Mouse (Mus musculus) midbrain, embryonic 11.5 days (tissue): Measurements from ENCODE around the gene Cpne5. TPM values are rescaled to one million over a fixed set of nuclear protein-coding genes. Genes with fewer than 3 reads are reported as not detected.
A peak's percentile ranks its signal among the peaks of the same experiment; 100 is the strongest.

Experiments
- ATAC-seq: fragments of 200-750 bp; cut with Nextera tagmentation; 2 replicates; pipeline ENCODE4 v1.8.0; 2017; ENCODE audit warnings: moderate TSS enrichment, moderate library complexity; ENCODE audit not compliant: low FRiP score
- DNase-seq: peaks from one replicate; pipeline ENCODE4 v3.0.0; 2015; ENCODE audit warnings: low spot score; ENCODE audit errors: missing footprints
- H3K27ac ChIP-seq: fragments of 300-500 bp; sonication (generic); 2 replicates; pipeline ENCODE4 v1.5.1; 2014; ENCODE audit warnings: low read depth, low read length
- H3K27me3 ChIP-seq: fragments of 300-500 bp; sonication (generic); 2 replicates; pipeline ENCODE4 v1.6.1; 2014; ENCODE audit warnings: mild to moderate bottlenecking, low read length, moderate library complexity, mixed read lengths; ENCODE audit not compliant: control insufficient read depth, insufficient read depth
- H3K36me3 ChIP-seq: fragments of 300-500 bp; sonication (generic); 2 replicates; pipeline ENCODE4 v1.6.1; 2014; ENCODE audit warnings: mild to moderate bottlenecking, low read length, moderate library complexity, mixed read lengths; ENCODE audit not compliant: control insufficient read depth, insufficient read depth
- H3K4me1 ChIP-seq: fragments of 300-500 bp; sonication (generic); 2 replicates; pipeline ENCODE4 v1.6.1; 2014; ENCODE audit warnings: low read length; ENCODE audit not compliant: control insufficient read depth, insufficient read depth
- H3K4me2 ChIP-seq: fragments of 300-500 bp; sonication (generic); 2 replicates; pipeline ENCODE4 v1.6.1; 2014; ENCODE audit warnings: mild to moderate bottlenecking, moderate library complexity
- H3K4me3 ChIP-seq: fragments of 300-500 bp; sonication (generic); 2 replicates; pipeline ENCODE4 v1.5.1; 2014; ENCODE audit warnings: low read depth, low read length
- H3K9ac ChIP-seq: fragments of 300-500 bp; sonication (generic); 2 replicates; pipeline ENCODE4 v1.6.1; 2014; ENCODE audit warnings: low read length
- H3K9me3 ChIP-seq: fragments of 300-500 bp; sonication (generic); 2 replicates; pipeline ENCODE4 v1.6.1; 2016; ENCODE audit warnings: low read length; ENCODE audit not compliant: control insufficient read depth
- WGBS: fragments of 180-500 bp; shearing (Covaris S2); extraction: QIAGEN DNeasy Blood & Tissue Kit; methylation state at CpG from one replicate; pipeline ENCODE4 v1.1.7; 2014; 5-methylcytosine and 5-hydroxymethylcytosine counted together
- polyA plus RNA-seq: library from polyadenylated mRNA; unstranded; fragments of >200 nt; fragmentation: Nextera tagmentation; extraction: Ambion mirVana; gene quantifications from 2 replicates; pipeline ENCODE4 v1.2.1, GENCODE M21; 2014

The Cpne5 gene
- polyA plus RNA-seq, 1 experiment from 2014 or later = 7.4 TPM

- H3K4me2 ChIP-seq = no peak overlapping the region
- ATAC-seq = peak; percentile 40; the same call in 1 of the 2 replicates
- peaks cover 2% of the 10 kb centered on the region for H3K4me1 ChIP-seq
- no peak overlapping the region for H3K9ac ChIP-seq
- H3K27me3 ChIP-seq = no peaks in the 10 kb centered on the region
- H3K4me3 ChIP-seq = no peak overlapping the region
- H3K27ac ChIP-seq = no peak overlapping the region
- no peaks in the 10 kb centered on the region for H3K9me3 ChIP-seq
- no peaks in the 10 kb centered on the region; the same call in 1 of the 2 replicates for H3K36me3 ChIP-seq
- whole genome bisulfite sequencing = 31% methylated on average over 14 of the region's 14 CpGs
- peak; percentile 94 for DNase-seq
Measured at GRCm38 (mm10) chr17:29171001-29171772, 66.8 kb downstream of the Cpne5 start.

- DNase-seq (no peak), ATAC-seq (no peak)
- H3K27me3 ChIP-seq = no peaks in the 10 kb centered on the region
- H3K36me3 ChIP-seq = no peaks in the 10 kb centered on the region; the same call in 1 of the 2 replicates
- H3K4me3 ChIP-seq = no peak overlapping the region
- H3K27ac ChIP-seq = no peak overlapping the region
- no peak overlapping the region for H3K4me2 ChIP-seq
- WGBS = 81% methylated on average over 14 of the region's 14 CpGs
- peaks cover 4% of the 10 kb centered on the region for H3K4me1 ChIP-seq
- H3K9ac ChIP-seq = no peak overlapping the region
- no peaks in the 10 kb centered on the region for H3K9me3 ChIP-seq
Measured at GRCm38 (mm10) chr17:29170431-29171000, 67.5 kb downstream of the Cpne5 start.

GRCm38 (mm10) chr17:29168996-29169601, 68.9 kb downstream of the Cpne5 start:
- Histone ChIP-seq H3K27me3 (no peaks in the 10 kb centered on the region), H3K4me3 (no peak overlapping the region), H3K4me2 (no peak overlapping the region), H3K4me1 (peaks cover 17% of the 10 kb centered on the region), H3K9ac (no peak overlapping the region), H3K27ac (no peak overlapping the region), H3K36me3 (no peaks in the 10 kb centered on the region; the same call in 1 of the 2 replicates), H3K9me3 (no peaks in the 10 kb centered on the region)
- 78% methylated on average over 12 of the region's 12 CpGs for WGBS
- ATAC-seq (no peak), DNase-seq (no peak)

DNA sequence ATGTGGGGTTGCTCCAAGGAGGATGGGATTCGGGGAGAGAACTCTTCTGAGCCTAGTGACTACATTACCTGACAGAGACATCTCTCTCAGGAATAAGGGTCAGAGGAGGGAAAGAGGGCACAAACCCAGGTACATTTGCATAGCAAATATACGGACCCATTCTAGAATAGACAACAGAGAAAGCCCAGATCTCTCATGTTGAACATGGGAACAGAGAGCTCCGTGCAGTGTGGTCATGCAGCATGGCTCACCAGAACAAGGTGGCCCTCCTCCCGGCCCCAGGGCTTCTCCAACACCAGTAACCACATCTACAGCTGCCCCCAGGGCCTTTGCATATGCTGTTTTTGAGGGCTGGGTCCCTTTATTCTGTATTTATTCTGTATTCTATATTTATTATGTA, 69.5 kb downstream of the Cpne5 start:
- Histone ChIP-seq H3K36me3 (no peaks in the 10 kb centered on the region; the same call in 1 of the 2 replicates), H3K9ac (no peak overlapping the region), H3K4me2 (no peak overlapping the region), H3K4me3 (no peak overlapping the region), H3K27ac (no peak overlapping the region), H3K27me3 (no peaks in the 10 kb centered on the region), H3K4me1 (peaks cover 17% of the 10 kb centered on the region), H3K9me3 (no peaks in the 10 kb centered on the region)
- DNase-seq = no peak
- WGBS = 85% methylated on average over 4 of the region's 4 CpGs
- no peak for ATAC-seq

DNA sequence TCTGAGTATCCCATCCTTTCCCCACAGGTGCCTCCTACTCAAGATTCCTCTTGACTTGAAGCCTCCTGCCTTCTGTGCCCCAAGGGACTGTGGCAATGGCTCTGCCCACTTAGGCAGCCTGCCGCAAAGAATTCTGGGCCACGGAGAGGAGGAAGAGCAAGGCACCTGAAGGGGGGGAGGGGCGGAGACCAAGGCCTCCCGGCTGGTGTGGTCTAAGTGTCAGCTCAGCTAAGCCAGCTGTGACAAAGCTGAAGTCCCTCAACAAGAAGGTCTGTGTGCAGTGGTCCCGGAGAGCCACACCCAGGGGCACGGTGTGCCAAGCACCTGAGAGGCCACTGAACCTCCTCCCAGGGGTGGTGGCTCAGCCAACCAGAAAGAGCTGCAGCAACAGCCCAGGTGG, 70.6 kb downstream of the Cpne5 start:
- 68% methylated on average over 6 of the region's 6 CpGs for WGBS
- DNase-seq = no peak
- Histone ChIP-seq H3K9ac (no peak overlapping the region), H3K36me3 (no peaks in the 10 kb centered on the region; the same call in 1 of the 2 replicates), H3K4me3 (no peak overlapping the region), H3K27ac (no peak overlapping the region), H3K4me2 (no peak overlapping the region), H3K27me3 (no peaks in the 10 kb centered on the region), H3K9me3 (no peaks in the 10 kb centered on the region), H3K4me1 (peaks cover 17% of the 10 kb centered on the region)
- no peak for ATAC-seq

GRCm38 (mm10) chr17:29165967-29166578, 71.9 kb downstream of the Cpne5 start:
- no peak overlapping the region for H3K4me3 ChIP-seq
- 37% methylated on average over 8 of the region's 8 CpGs for WGBS
- no peak overlapping the region for H3K4me2 ChIP-seq
- DNase-seq = no peak
- H3K27ac ChIP-seq = peak overlapping the region; percentile 17; the same call in 1 of the 2 replicates
- no peak for ATAC-seq
- no peak overlapping the region for H3K9ac ChIP-seq
- H3K27me3 ChIP-seq = no peaks in the 10 kb centered on the region
- no peaks in the 10 kb centered on the region for H3K9me3 ChIP-seq
- H3K36me3 ChIP-seq = no peaks in the 10 kb centered on the region; the same call in 1 of the 2 replicates
- peaks cover 17% of the 10 kb centered on the region for H3K4me1 ChIP-seq

GRCm38 (mm10) chr17:29165452-29165851, 72.5 kb downstream of the Cpne5 start:
- Histone ChIP-seq H3K4me2 (no peak overlapping the region), H3K4me1 (peaks cover 17% of the 10 kb centered on the region), H3K27me3 (no peaks in the 10 kb centered on the region), H3K9me3 (no peaks in the 10 kb centered on the region), H3K9ac (0 out of 2 replicates have a peak overlapping the region, but pooled peaks have one; percentile 10), H3K27ac (0 out of 2 replicates have a peak overlapping the region, but pooled peaks have one; percentile 17), H3K4me3 (no peak overlapping the region), H3K36me3 (no peaks in the 10 kb centered on the region; the same call in 1 of the 2 replicates)
- DNase-seq (no peak), ATAC-seq (peak; percentile 67)
- WGBS = 7% methylated on average over 6 of the region's 6 CpGs

GRCm38 (mm10) chr17:29164469-29165111, 73.4 kb downstream of the Cpne5 start:
- H3K36me3 ChIP-seq = no peaks in the 10 kb centered on the region; the same call in 1 of the 2 replicates
- ATAC-seq (no peak), DNase-seq (no peak)
- no peak overlapping the region for H3K4me2 ChIP-seq
- no peak overlapping the region for H3K4me3 ChIP-seq
- H3K4me1 ChIP-seq = peaks cover 17% of the 10 kb centered on the region
- 23% methylated on average over 17 of the region's 17 CpGs for WGBS
- peak overlapping the region; percentile 1; the same call in 1 of the 2 replicates for H3K9ac ChIP-seq
- H3K9me3 ChIP-seq = no peaks in the 10 kb centered on the region
- no peak overlapping the region for H3K27ac ChIP-seq
- no peaks in the 10 kb centered on the region for H3K27me3 ChIP-seq
